Mouse (Mus musculus) kidney, adult 18-20 months (tissue): ENCODE results near the gene Ltbp4.
A peak's percentile ranks its signal among the peaks of the same experiment; 100 is the strongest.

Experiments
- DNase-seq: peaks from one replicate; pipeline ENCODE4 v3.0.0; 2021

Gene Ltbp4

DNA sequence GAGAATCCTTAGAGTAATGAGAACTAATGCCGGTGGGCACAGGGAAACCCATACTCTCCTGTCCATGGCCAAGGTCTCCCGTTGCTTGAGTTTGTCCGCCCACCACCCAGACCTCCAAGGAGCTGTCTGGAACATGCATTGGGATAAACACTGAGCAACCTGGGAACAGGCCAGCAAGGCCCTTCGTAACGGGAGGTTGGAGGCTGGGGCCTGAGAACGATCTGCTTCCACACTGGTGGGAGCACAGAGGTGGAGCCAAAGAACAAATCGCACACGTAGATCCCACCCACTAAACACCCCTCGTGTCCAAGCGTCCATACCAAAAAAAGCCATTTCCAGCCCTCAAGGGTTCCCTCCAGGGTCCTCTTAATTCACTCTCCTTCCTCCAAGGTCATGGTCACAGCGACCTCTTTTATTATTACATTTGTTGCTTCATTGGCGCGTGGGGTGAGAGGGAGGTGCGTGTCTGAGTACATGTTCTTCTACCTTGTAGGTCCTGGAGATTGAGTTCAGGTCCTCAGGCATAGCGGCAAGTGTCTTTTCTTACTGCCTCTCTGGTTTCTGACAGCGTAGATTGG lies 39.4 kb downstream of the Ltbp4 start:
- no peak for DNase-seq

DNA sequence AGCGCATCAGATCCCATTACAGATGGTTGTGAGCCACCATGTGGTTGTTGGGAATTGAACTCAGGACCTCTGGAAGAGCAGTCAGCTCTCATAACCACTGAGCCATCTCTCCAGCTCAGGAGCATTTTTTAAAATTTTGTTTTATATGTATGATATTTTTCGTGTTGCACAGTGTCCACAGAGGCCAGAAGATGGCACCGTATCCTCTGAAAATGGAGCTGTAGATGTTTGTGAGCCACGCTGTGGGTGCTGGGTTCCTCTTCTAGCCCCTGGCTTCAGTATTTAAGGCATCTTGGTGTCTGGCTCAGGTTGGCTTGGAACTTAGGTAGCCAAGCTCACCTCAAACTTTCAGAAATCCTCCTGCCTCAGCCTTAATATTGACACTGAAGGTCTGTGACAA lies 41.0 kb downstream of the Ltbp4 start:
- no peak for DNase-seq

DNA sequence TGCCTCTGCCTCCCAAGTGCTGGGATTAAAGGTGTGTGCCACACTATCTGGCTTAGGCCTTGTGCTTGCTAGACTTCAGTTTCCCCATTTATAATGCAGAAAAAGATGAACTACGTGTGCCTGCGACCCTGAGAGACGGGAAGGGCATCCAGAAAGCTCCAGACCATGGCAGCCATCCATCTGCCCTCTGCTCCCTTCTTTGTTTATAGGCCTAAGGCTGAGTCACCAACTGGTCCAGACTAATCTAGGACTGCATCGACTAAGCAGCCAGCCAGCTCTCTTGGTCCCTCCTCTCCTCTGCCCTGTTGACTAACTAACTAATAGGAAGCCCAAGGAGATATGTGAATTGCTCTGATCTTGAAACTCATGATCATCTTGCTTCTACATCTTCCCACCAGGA lies 41.5 kb downstream of the Ltbp4 start:
- DNase-seq = peak; percentile 15

DNA sequence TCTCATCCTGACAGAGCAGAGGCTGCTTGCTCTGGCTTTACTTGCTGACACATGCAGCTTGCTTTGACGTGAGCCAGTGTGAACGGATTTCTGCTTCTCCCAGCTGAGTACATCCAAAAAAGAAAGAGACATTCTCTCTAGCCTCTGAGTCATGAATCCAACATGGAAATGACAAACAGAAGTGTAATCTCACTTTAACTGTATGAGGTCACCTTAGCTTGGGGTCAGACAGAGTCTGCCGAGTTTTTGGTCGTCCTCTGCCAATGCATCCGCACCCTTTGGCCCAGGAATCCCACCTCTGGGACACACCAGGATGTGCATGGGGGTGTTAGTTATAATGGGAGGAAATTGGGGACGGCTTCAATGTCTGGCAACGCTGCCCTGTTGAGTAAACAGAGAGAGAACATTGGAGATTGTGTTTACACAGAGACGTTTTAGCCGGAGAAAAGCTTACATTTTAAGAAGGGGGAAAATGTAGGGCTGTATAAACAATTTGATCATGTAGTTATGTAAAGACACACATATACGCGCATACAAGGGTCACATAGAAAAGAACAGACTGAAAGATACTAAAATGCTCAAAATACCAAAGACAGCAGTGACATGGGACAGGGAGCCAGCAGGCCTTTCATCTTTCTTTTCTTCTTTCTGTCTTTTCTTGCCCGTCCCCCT lies 45.6 kb downstream of the Ltbp4 start:
- DNase-seq = no peak

DNA sequence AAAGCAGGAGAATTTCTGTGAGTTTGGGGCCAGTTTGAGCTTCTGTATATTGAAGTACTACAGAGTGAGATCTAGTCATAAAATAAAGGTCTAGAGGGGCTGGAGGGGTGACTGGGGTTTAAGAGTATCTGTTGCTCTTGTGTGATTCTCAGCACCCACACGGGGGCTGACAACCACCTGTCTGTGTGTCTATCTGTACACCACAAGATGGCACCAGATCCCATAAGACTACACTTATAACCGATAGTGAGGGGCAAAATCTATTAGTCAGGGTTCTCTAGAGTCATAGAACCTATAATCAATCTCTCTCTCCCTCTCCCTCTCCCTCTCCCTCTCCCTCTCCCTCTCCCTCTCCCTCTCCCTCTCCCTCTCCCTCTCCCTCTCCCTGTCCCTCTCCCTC lies 46.9 kb downstream of the Ltbp4 start:
- DNase-seq = no peak

DNA sequence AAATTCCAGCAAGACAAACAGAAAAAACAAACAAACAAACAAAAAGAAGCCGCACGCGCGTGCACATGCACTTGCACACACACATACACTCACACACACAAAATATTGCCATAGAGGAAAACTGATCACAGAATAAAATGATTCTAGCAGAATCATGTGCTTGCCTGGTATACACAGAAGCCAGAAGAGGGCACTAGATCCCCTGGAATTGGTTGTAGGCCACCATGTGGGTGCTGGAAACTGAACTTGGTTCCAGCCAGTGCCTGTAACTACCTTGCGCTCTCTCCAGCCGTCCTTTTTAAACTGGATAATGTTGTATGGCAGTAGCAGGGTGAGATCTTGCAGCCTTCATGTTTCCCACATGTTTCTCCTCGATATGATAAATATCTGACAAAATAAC lies 48.8 kb downstream of the Ltbp4 start:
- DNase-seq = no peak

DNA sequence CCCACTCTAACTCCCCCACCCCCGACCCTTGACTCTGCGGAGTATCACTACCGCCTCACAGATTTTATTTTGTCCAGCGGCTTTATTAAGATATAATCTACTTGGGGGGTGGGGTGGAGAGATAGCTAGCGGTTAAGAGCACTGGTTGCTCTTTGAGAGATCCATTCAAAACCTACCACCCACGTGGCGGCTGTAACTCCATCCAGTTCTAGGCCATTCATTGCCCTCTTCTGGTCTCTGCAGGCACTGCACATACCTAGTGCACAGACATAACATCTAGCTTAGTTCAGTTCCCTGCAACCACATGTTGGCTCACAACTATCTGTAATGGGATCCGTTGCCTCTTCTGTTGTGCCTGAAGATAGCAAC lies 51.8 kb downstream of the Ltbp4 start:
- DNase-seq = peak; percentile 74

DNA sequence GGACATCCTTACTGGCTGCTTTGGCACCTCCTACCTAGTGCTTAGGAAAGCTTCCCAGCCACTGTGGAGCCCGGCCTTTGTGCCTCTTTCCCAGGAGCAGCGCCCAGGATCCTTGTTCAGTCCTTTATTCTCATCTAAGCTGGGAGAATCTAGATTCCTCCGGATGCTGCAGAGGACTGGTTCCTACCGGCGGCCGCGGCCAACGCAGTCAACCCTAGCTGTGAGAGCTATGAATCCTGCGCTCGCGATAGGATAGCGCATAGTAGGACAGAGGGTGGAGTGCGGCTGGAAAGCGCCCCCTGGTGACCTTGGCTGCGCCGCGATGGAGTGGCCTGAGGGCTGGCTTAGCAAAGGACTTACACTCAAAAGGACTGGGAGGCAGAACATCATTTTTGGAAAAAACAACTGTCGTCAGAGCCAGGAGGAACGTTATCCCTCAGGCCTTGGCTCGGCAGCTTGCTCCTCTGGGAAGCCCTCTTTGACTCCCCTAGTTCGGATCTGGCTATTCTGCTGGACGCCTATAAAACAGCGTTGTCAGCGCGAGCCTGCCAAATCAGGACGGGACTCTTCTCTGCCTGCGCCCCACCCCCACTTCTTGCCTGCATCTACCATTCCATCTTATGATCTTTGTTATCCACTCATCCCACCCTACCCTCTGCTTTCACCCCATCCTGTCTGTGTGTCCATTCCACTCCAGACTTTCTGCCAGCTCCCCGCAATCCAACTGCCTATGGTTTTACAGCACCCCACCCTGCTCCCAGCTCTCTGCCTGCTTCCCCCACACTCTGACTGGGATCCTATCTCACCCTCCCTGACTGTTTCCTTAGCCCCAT lies 52.4 kb downstream of the Ltbp4 start:
- DNase-seq = peak; percentile 32

DNA sequence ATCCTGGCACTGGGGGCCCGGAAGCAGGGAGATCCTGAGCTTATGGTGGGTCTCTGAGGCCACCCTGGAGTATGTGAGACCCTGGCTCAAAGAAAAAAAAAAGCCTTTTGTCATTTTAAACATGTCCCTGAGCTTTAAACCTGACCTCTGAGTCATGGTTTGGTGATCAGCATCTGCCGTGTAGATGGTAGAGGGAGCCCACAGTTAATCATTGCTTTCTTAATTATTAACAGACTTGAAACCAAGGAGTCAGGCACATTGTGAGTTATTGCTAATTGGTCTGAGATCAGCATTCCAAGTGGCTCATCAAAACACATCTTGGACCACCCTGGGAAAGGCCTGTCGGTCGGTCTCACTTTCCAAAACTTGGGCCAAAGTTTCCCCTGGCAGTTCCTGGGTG lies 55.3 kb downstream of the Ltbp4 start:
- peak; percentile 9 for DNase-seq

DNA sequence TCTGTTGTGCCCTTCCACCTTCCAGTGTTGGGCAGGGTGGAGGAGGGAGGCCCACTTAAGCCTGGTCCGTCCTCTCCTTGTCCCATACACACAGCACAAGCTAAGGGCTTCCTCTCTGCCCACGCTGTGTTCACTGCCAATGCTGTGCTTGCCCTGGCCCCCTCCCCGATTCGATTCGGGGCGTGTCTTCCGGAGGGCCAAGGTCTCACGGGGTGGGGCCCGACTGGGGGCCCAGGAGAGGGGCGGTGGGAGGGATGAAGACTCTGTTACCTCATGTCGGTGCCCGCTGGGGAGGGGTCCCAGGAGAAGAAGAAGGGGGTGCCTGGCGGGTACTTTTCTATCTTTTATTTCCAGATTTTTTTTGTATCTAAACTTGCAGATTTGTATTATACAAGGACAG lies 55.8 kb downstream of the Ltbp4 start:
- no peak for DNase-seq

DNA sequence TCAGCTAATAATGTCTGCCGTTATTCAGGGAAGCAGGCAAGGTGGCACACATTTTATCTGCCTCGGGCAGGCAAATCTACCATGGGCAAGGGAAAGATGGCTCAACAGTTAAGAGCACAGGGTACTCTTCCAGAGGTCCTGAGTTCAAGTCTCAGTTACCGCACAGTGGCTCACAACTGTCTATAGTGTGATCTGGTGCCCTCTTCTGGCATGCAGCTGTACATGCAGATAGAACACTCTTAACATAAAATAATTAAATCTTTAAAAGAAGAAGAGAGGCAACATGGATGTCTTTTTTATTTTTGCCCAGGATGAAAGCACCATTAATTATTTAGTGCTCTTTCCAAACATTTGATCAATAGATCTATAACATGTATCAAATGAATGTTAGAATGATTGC lies 60.3 kb downstream of the Ltbp4 start:
- DNase-seq = no peak

DNA sequence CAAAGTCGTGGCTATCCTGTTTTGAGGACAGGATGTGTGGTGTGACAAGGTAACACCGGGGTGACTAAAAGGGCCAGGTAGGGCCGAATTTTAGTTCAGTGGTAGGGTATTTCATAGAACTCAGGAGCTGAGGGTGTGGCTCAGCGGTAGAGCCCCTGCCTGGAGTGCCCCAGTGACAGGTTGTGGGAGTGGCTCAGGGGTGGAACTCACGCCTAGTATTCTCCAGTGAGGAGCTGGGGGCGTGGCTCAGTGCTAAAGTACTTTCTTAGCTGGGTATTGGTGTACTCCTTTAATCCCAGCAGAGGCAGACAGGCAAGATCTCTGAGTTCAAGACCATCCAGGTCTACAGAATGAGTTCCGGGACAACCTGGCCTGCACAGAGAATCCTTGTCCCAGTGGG lies 61.5 kb downstream of the Ltbp4 start:
- no peak for DNase-seq

DNA sequence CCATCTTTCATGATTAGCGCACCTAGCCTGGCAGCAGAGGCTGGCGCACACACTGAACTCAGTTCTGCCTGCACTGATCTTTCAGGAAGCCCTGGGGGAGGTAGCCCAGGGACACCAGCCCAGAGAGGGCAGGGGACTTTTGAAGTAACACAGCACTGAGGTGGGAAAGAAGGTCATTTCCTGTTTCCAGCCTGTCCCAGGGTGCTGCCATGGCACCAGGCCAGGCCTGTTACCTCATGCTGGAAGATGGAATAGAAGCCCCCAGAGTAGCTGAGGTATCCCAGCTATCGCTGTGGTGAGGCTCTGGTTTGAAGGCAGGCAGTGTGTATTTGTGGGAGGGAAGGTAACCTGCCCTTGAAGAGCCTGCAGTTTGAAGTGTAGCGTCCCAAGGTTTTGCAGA lies 62.6 kb downstream of the Ltbp4 start:
- DNase-seq = no peak

DNA sequence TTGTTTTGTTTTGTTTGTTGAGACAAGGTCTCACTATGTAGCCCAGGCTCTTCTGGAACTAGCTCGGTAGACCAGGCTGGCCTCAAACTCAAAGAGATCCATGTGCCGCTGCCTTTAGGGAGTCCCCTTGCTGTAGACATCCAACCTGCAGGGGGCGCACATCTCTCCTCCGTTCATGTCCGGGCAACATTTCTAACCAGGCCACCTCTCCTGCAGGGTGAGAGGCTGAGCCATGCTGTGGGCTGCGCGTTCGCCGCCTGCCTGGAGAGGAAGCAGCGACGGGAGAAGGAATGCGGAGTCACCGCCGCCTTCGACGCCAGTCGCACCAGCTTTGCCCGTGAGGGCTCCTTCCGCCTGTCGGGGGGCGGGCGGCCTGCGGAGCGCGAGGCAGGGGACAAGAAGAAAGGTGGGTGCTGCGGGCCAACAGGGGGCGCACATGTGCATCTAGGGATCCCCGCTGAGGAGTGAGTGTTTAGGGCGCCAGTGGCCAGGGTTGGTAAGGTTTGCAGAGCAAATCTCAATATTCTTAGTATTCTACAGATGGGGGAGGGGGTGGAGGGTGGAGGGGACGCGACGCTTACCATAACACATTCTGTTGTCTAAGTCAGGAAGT lies 63.6 kb downstream of the Ltbp4 start:
- DNase-seq = peak; percentile 20

DNA sequence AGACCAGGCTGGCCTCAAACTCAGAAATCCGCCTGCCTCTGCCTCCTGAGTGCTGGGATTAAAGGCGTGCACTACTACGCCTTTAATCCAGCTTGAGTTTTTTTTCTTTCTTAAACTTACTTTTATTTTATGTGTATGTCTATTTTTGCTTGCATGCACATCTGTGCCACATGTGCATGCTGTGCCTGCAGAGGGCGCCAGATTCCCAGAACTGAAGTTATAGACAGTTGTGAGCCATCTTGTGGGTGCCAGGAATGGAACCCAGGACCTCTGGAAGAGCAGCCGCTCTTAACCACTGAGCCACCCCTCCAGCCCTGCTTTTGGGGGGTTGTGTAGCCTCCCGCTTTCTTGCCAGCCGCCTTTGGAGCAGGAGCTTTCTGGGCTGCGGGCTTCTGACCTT lies 66.1 kb downstream of the Ltbp4 start:
- no peak for DNase-seq

DNA sequence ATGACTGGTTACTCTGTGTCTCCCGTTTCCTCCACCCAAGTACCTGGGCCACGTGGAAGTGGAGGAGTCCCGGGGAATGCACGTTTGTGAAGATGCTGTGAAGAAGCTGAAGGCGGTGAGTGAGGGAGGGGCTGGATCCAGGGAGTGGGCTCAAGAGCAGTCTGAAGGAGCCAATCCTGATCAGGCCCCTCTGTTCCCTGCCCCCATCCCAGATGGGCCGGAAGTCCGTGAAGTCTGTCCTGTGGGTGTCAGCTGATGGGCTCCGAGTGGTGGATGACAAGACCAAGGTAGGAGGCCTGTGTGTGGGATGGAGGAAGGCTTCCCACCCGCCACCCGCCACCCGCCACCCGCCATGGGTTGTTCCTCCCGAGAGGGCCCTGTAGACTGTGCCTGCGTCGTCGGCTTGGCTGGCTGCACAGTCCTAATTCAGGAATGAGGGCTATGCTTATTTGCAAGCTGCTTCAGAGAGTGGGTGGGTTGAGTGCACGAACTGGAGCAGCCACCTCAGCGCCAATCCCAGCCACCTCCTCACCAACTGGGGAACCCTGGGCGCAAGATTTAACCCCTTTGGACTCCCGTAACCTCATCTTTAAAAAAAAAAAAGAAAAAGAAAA lies 70.9 kb downstream of the Ltbp4 start:
- no peak for DNase-seq

DNA sequence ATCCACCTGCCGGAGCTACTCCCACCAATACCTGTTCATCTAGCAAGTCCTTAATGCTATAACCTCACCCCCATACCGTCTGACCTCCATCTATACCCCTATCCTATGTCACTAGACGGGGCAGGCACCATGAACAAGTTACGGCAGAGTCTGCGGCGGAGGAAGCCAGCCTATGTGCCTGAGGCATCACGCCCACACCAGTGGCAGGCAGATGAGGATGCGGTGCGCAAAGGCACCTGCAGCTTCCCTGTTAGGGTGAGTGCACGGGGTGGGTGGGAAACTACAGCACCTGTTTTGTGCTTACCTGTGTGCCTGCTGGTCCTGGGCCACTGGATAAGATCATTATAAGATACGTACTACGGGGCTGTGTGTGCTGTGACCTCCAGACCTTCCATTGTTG lies 72.7 kb downstream of the Ltbp4 start:
- no peak for DNase-seq

DNA sequence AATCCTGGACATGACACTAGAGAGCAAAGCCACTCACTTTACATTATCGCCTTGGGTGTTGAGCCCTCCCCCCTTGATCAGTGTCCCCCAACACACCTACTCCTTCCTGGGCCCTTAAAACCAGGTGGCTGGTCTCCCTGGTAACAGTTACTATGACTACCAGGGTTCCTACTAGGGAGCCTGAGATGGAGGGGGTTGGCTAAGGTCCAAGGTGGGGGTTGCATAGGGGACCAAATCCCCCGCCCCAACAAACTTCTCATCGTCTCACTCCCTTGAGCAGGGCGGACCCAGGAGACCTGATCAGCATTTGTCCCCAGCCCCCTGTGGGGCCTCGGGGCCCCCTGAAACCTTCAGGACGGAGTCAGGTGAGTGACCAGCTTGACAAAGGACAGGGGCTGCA lies 75.6 kb downstream of the Ltbp4 start:
- DNase-seq = no peak

DNA sequence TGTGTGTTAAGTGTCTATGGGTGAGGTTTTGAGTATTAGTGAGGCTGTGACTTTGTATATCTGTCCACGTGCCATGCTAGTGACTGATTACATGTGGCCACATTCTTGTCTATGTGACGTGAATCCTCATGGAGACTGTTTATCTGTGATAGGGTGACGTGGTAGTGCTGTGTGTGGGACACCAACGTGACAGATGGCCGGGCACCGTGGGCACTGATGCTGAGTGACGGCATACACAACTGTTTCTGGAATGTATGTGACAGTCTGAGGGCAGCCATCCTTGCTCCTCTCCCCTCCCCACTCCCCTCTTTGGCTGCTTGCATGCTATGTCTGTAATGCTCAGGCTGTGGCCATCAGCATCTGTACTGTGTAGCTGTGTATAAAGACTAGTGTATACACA lies 76.6 kb downstream of the Ltbp4 start:
- no peak for DNase-seq

DNA sequence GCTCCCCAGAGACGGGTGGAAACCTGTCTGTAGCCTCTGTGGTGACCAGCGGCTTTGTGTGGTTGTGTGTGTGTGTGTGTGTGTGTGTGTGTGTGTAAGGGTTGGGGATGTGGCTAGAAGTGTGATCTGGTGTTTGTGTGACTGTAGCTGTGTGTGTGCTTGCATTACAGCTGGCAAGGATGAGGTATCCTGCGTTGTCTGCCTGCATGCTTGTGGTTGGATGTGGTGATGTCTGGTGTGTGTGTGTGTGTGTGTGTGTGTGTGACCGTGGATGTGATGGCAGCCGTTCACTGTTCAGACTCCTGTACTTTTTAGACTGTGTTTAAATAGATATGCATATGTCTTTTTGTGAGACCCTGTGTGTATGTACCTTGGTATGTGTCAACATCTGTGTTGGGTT lies 77.7 kb downstream of the Ltbp4 start:
- no peak for DNase-seq

DNA sequence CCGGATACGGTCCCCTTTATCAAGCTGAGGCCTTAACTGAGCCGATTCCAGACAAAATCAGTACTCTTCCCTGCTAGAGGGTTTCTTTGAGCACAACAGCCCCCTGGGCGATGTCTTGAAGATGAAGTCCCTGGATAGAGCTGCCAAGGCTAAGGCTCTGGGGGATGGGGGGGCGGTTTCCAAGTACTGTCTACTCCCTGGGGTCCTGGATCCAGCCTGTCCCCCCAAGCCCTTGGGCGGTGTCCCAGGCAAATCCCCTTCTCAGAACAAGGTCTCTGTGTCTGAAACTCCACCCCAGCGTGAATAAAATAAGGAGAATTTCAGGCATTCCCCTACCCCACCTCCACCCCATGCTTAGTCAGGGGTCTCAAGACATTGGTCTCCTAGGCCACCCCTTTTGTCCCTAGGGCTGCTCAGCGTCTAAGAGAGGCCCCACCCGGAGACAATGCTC lies 78.2 kb downstream of the Ltbp4 start:
- DNase-seq = no peak

DNA sequence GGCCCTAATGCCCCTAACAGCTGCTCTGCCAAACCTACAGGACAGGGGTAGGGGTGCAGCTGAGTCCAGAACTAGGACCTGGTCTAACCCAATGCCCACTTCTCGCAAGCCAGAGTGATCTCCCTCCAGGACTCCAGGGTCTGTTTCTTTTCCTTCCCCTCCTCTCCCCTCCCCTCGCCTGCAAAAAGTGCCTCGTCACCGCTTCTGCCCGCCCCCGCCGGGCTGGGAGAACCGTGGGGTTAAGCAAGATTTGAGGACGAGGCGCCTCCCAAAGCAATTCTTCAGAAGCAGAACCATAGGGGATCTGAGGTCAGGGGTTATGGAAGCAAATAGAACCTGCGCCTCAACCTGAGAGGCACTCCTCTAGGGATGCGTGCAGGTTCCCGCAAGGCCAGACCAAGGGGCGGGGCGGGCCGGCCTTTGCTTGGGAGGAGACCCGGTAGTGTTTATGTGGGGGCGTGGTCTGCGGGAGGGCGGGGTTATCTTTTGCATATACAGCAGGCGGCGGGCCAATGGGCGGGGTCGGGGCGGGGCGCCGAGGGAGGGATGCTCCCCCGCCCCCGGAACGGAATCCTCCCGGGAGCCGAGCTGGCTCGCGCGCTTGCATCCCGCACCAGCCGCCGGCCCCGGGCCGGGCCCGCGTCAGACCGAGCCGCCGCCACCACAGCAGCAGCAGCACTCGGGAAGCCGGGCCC lies 79.1 kb downstream of the Ltbp4 start, which contains the start of gene Numbl:
Gene Numbl, plus strand, starts transcription at position 229 of the 695 bp plus-strand sequence.
- peak; percentile 94 for DNase-seq

DNA sequence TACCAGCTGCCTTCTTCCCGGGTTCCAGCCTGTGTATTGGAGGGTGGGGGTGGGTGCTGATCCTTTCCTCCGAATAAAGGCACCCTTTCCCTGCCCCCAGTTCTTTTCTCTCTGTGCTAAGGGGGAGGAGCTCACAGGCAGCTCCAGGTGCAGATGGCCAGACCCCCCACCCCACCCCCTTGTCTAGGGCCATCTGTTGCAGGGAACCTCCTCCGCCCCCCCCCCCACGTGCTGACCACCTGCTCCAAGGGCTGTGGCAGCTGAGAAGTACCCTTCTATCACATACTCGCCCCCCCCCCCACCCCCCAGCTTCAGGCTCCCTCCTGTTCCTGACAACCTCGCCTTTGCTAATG lies 79.7 kb downstream of the Ltbp4 start:
- no peak for DNase-seq
